Mouse (Mus musculus): Measurements from ENCODE around the gene Gpr155.

- TF ChIP-seq CTCF (IDR thresholded peaks at IDR 0.05; ENCODE audit: low read depth) (no peak), EP300 (IDR thresholded peaks at IDR 0.05; ENCODE audit: low read depth) (no peak)
Observed at GRCm38 (mm10) chr2:73387806-73388205, 1.4 kb upstream of the Gpr155 start.
